Mouse (Mus musculus) heart, postnatal 0 days (tissue): ENCODE results near the gene Ubl3.

Experiments
- CTCF ChIP-seq: IDR thresholded peaks from 2 replicates; pipeline ENCODE4 v1.5.1; 2016; ENCODE audit warnings: antibody characterized with exemption, control low read depth, low read depth
- EP300 ChIP-seq: IDR thresholded peaks from 2 replicates; pipeline ENCODE4 v1.6.1; 2016; ENCODE audit warnings: antibody characterized with exemption, low read depth

GRCm38 (mm10) chr5:148534644-148535043, 17.9 kb downstream of the Ubl3 start:
- no peak for TF ChIP-seq CTCF
- no peak for TF ChIP-seq EP300
